Mouse (Mus musculus) cerebellum, adult 9-10 months (tissue): ENCODE results near the gene D6Ertd527e.
"Not testable (repeated sequence)": the region's sequence is repeated elsewhere in the genome, so short reads cannot be mapped to it uniquely, and the experiment has no call there.

ENCODE experiments used
- DNase-seq: peaks from one replicate; pipeline ENCODE4 v3.0.0; 2022

Gene D6Ertd527e

GRCm38 (mm10) chr6:87104123-87104796 is at the start of gene D6Ertd527e:
TSS of gene D6Ertd527e (plus strand) at chr6:87104746.
- DNase-seq = no peak

DNA sequence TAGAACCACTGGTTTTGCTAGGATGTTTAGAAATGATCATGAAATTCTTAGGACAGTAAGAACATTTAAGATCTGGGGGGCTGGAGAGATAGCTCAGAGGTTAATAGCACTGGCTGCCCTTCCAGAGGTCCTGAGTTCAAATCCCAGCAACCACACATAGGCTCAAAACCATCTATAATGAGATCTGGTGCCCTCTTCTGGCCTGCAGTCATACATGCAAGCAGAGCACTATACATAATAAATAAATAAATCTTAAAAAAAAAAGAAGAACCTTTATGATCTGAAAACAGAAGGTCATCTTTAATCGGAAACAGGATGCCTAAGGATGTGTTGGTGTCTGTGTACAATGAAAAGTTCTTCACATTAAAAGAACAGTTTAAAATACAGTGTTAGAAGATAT is 44.8 kb upstream of the D6Ertd527e start:
- no peak for DNase-seq

DNA sequence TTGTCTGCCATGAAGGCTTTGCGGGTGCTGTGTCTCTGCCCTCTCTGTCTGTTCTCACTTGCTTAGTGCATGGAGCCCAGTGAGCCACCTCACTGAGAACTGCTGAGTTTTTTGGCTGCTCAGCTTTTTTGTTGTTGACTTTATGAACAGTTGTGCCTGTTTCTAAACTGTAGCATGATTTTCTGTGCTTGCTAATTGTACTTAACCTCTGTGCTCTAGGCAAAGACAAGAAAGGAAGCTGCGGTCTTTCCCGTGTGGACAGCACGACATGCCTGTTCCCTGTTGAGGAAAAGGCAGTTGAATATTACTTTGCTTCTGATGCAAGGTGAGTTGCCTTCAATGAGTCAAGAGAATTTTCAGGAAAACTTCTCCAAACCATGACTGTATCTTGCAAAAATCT is 41.0 kb upstream of the D6Ertd527e start:
- DNase-seq = no peak

DNA sequence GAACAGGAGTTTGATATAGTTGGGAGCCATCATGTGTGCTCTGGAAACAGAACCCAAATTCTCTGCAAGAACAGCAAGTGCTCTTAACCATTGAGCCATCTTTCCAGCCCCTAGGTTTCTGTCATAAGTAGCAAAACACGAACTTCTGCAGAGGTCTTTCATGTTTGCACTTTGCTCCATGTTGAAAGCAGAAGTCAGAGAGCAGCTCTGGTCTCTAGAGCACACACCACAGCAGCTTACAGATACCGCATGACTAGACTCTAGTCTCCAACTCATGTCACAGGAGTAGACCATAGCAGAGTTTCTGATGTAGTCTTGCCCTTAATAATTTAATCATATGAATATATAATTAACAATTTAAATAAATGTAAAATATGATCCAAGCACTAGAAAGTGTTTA is 36.3 kb upstream of the D6Ertd527e start:
- no peak for DNase-seq

GRCm38 (mm10) chr6:87069195-87069900 is 35.2 kb upstream of the D6Ertd527e start:
- DNase-seq = no peak

DNA sequence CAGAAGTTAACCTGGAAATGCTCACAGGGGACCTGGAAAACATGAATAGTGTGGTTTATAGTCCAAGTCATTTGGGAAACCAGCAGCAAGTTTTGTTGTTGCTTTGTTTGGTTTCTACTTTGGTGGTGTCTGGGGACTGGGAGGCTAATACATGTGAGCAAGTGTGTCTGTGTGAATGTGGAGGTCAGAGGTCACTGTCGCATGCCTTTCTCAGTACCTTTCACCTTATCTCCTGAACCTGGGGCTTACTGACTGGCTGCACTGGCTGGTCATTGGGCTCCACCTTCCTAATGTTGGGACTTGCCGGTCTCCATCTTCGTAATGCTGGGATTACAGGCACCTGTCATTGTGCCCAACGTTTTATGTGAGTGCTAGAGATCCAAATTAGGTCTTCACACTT is 33.9 kb upstream of the D6Ertd527e start:
- DNase-seq = no peak

- no peak for DNase-seq
Observed at GRCm38 (mm10) chr6:87072759-87073158, 31.8 kb upstream of the D6Ertd527e start.

- DNase-seq = no peak
Observed at GRCm38 (mm10) chr6:87075092-87075685, 29.4 kb upstream of the D6Ertd527e start.

- no peak for DNase-seq
Observed at GRCm38 (mm10) chr6:87079457-87079856, 25.1 kb upstream of the D6Ertd527e start.

DNA sequence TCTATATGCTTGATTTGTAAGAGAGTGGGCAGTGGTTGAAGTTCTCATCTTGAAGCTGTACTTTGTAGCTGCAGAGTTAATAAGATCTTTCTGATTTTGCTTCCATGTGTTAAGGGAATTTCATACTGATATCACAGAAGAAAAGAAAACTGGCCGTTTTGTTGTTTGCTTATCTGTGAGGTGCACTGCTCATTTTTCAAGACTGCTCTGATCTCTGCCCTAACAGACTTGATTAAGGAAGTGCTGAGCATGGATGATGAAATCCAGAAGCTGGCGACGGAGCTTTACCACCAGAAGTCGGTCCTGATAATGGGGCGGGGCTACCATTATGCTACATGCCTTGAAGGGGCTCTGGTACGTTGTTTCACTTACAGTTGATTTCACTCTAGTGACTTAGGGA is 19.5 kb upstream of the D6Ertd527e start:
- DNase-seq = no peak

DNA sequence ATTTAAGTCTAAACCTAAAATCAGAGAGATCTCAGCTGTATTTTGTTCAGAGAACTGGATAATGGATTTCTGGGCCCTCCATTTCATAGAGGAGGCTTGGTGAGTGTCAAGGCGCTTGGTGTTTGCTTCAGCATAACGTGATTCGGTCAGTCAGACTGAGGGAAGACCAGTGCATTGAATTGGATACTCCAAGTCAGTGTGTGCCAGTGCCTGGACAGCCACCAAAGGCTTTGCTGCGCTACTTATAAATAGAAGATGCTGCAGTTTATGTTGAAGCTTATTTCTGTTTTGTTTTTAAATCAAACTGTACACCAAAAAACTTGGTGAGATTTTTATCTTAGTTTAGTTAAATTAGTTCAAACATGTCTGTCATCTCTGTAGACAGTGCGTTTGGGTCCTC is 16.2 kb upstream of the D6Ertd527e start:
- DNase-seq = no peak

DNA sequence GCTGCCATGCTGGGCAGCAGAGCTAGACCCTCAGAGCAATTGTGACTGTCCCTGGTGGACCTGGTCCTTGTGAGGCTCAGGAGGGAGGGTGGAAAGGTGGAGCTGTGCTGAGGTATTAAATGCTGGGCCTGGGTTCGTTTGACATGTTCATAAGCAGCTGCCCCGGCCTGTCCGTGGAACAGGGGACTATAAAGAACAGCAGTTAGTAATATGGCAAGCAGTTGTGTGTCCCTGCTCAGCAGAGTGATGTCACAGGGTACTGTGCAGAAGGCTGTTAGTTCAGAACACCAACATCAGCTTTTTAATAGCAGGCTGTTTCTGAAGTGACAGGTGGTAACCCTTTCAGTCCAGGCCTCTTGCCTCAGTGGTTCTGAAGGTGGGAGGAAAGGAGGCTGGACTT is 13.7 kb upstream of the D6Ertd527e start:
- no peak for DNase-seq

DNA sequence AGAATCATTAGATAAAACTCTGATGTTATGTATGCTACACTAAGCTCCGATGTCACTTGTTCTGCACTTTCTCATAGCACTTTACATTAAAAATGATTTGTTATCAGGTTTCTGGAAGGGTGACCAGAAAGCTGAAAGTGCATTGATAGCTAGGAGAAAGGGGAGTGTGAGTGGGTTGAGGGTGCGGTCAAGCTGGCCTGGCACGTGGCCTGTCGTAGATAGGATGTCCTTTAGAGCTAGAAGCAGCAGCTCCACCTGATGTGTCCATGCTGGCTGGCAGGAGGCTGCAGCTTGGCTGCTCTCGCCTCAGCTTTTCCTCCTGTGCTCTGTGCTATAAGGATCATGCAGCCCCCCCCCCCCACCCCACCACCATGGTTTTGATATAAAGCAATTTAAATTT is 12.1 kb upstream of the D6Ertd527e start:
- DNase-seq = no peak

DNA sequence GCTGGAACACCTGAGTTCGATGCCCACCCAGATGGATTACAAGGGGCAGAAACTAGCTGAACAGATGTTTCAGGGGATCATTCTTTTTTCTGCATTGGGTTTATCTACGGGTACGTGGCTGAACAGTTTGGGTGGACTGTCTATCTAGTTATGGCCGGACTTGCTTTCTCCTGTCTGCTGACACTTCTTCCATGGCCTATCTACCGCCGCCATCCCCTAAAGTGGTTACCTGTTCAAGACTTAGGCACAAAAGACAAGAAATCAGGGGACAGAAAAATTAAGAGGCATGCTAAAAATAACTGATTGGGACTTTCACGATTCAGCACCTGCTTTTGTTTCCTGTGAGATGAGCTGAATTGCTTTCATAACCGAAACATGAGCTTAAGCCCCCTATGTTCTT is 10.9 kb upstream of the D6Ertd527e start:
- not testable (repeated sequence) for DNase-seq

DNA sequence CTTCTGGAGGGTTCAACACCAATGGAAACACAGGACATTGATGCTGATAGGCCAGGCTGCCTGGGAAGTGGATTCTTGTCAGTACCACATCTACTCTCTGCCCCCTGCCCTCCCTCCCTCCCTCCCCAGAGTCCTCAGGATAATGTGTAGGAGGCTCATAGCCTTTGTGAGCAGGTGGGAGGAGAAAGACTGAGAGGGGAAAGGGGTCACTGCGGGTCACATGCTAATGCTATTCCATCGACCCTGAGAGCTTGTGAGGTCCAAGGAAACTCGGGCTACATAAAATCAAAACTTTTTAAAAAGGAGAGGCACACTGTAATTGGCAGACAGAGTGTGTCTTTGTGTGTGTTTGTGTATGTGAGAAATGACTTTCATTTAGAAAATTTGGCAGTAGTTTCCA is 5.3 kb upstream of the D6Ertd527e start:
- DNase-seq = no peak

GRCm38 (mm10) chr6:87099671-87100296 is 4.8 kb upstream of the D6Ertd527e start:
- no peak for DNase-seq

DNA sequence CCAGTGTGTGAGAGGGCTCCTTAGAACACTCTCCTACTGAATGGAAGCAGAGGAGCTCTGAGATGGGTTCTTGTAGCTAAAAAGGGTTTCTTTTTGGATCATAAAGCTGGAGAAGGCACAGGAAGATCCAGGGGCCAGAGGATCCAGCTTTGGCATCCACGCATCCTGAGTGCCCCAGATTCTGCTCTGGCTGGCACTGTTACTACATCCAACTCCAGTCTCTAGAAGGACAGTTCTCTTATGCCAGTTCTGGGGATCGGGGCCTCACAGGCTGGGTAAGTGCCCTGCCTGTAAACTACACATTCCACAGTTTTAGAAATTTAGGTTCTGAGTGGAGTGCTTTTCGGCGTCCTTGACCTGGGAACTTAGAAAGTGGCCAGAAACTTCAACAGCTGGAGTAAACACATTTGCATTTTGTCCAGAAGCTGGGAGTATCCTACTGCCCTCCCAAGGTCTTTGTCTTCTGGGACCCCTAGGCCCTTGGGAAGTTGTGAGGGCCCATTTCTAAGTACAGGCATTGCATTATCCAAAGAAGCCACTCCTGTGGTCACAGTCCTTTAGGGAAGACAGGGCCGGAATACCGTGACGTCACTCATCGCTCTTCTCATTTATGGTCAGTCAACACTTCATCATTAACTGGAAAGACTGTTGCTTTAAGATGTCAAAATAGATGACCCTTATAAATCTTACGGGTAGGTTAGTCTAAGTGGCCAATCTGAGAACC is 4.1 kb upstream of the D6Ertd527e start:
- peak; percentile 9 for DNase-seq

DNA sequence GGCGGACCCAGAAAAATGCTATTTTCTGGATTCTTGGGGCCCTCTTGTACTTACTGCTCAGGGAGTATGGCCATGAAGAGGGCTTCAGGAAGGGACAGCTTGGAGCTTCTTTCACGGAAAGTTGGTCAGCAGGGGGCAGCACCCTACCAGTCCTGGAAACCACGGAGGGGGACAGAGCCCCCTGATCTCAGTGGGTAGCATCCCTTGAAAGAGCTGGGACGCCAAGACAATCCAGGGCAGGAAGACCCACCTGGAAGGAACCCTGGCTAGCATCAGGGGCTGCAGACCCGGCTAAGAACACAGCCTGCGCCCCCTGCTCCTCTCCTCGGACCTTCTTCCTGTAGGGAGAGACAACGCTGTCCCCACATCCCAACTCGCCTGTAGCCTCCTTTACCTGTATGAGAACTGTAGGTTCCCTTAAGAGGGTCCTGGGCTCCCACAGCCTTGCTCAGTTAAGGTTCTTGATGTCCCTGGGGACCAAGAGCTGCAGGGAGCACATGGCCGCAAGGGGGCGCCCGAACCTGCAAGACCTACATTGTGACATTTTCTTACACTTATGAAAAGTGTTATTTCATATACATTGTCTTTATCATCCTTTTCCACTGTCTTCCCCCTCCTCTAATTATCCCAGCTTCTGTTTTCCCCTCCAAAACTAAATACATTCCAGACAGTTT is 3.1 kb upstream of the D6Ertd527e start:
- peak; percentile 78 for DNase-seq

GRCm38 (mm10) chr6:87101955-87102353 is 2.6 kb upstream of the D6Ertd527e start:
- DNase-seq = no peak

GRCm38 (mm10) chr6:87102421-87102911 is 2.1 kb upstream of the D6Ertd527e start:
- no peak for DNase-seq

DNA sequence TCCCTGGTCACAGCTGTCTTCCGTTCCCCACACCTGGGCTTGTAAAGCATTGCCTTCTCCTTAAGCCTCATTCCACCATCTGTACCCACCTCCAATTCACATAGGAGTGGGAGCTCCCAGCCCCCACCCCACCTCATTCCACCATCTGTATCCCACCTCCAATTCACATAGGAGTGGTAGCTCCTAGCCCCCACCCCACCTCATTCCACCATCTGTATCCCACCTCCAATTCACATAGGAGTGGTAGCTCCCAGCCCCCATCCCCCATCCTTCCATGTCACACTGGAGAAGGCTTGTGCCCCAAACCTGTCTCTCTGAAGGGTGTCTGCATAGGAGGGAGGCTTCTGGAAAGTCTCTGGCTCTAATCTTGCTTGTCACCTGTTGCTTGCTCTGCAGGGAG is 1.2 kb upstream of the D6Ertd527e start:
- no peak for DNase-seq

DNA sequence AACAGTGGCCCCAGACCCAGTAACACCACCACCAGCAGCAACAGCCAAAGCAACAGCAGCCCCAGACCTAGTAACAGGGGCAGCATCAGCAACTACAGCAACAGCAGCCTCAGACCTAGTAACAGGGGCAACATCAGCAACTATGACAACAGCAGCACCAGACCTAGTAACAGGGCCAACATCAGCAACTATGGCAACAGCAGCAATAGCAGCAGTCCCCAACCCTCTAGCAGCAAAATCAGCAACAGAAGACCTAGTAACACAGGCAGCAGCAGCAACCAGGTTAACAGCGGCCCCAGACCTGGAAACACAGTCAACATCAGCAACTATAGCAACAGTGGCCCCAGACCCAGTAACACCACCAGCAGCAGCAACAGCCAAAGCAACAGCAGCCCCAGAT is 6.9 kb downstream of the D6Ertd527e start:
- no peak for DNase-seq
